Mouse (Mus musculus) cerebellum, postnatal 4 days (tissue): ENCODE data around the gene N4bp1.

Source experiments
- DNase-seq, 2 experiments: peaks; one replicate each; pipeline ENCODE4 v3.0.0; 2022; ENCODE audit warnings: low spot score in 2 of 2, mixed read lengths in 1 of 2

Gene N4bp1

DNA sequence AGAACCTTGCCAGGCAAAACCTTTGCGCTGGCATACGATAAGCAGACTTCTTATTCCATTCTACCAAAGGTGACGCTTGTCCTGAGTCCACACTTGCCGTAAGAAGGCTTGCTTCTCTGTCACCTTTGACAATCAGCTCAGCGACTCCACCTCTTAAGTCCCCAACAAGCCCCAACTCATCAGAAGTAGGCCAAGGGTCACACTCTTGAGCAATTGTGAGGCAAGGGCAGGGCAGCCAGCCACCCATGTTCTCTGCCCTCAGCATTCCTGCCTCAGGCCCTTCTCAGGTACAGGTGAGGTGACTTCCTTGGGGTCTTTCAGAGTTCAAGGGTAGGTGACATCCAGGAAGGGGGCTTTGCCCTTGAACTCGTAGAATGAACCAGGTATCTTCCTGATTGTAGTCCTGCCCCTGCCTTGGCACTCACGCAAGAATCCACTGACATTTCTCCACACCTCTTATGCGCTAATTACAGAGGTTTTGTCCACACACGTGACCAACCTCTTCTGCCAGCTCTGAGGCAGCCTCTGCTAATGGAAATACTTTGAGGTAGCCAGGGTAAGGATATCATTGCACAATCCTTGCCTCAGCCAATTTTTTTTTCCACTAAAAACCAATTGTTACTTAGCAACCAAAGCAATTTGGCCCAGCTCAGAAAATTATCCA lies 118.4 kb downstream of the N4bp1 start:
- DNase-seq, result no peak

- no peak for DNase-seq
Measured at GRCm38 (mm10) chr8:86765669-86766068, 119.4 kb downstream of the N4bp1 start.

- DNase-seq, result no peak
Measured at GRCm38 (mm10) chr8:86765155-86765554, 119.9 kb downstream of the N4bp1 start.

- DNase-seq, result no peak
Measured at GRCm38 (mm10) chr8:86762806-86763205, 122.3 kb downstream of the N4bp1 start.

DNA sequence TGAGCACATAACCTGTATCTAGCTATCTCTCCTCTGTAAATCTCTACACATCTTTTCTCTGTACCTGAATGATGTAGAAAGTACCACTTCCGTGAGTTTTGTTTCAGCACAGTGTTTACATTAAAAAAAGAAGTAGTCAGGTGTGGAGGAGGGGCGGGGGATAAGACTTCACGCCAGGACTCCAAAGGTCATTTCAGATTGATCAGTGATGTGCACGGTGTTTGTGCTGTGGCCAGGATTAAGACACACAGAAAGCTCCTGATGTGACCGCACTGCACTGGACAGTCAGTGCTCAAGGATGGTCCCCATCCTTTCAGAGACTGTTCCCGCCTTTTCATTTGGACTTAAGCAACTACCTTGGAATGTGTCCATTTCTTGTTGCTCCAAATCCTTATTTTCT lies 124.3 kb downstream of the N4bp1 start:
- no peak for DNase-seq

- no peak for DNase-seq
Measured at GRCm38 (mm10) chr8:86759090-86759491, 126.0 kb downstream of the N4bp1 start.

DNA sequence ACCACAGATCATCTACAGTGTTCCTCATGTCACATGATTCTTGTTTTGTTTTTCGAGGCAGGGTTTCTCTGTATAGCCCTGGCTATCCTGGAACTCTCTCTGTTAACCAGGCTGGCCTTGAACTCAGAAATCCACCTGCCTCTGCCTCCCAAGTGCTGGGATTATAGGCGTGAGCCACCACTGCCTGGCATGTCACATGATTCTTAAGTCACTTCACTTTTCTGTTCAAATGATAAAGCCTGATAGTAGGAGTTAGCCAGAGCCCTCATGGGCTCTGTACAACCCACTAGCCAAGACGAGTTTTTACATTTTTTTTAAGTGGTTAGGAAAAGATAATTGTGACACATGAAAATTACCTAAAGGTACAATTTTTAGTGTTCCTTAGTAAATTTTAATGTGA lies 126.4 kb downstream of the N4bp1 start:
- no peak for DNase-seq
